Mouse (Mus musculus): Measurements from ENCODE around the gene Gm36210.

Gene Gm36210

GRCm38 (mm10) chr7:4906466-4906950 lies at the start of gene Gm36210:
TSS of gene Gm36210 (minus strand) at chr7:4906516.
- DNase-seq (ENCODE audit: low spot score) = no peak

- DNase-seq (ENCODE audit: low spot score) = no peak
These were observed 47.6 kb upstream of the Gm36210 start for GRCm38 (mm10) chr7:4953815-4954445.

GRCm38 (mm10) chr7:4950561-4951342 lies 44.4 kb upstream of the Gm36210 start:
- DNase-seq (ENCODE audit: low spot score) = no peak

GRCm38 (mm10) chr7:4948386-4948785 lies 42.1 kb upstream of the Gm36210 start:
- DNase-seq (ENCODE audit: low spot score) = no peak

GRCm38 (mm10) chr7:4947855-4948254 lies 41.5 kb upstream of the Gm36210 start:
- no peak for DNase-seq (ENCODE audit: low spot score)

GRCm38 (mm10) chr7:4943223-4943815 lies 37.0 kb upstream of the Gm36210 start:
- DNase-seq (ENCODE audit: low spot score) = peak; percentile 94

- no peak for DNase-seq (ENCODE audit: low spot score)
These were observed 36.4 kb upstream of the Gm36210 start for GRCm38 (mm10) chr7:4942673-4943072.

GRCm38 (mm10) chr7:4940068-4940479 lies 33.8 kb upstream of the Gm36210 start:
- DNase-seq (ENCODE audit: low spot score) = no peak

GRCm38 (mm10) chr7:4938456-4938855 lies 32.1 kb upstream of the Gm36210 start:
- no peak for DNase-seq (ENCODE audit: low spot score)

- no peak for DNase-seq (ENCODE audit: low spot score)
These were observed 31.1 kb upstream of the Gm36210 start for GRCm38 (mm10) chr7:4937392-4937791.

GRCm38 (mm10) chr7:4936832-4937231 lies 30.5 kb upstream of the Gm36210 start:
- DNase-seq (ENCODE audit: low spot score) = no peak

- DNase-seq (ENCODE audit: low spot score) = no peak
These were observed 28.0 kb upstream of the Gm36210 start for GRCm38 (mm10) chr7:4934160-4934914.

GRCm38 (mm10) chr7:4933103-4933502 lies 26.8 kb upstream of the Gm36210 start:
- no peak for DNase-seq (ENCODE audit: low spot score)

GRCm38 (mm10) chr7:4928323-4928722 lies 22.0 kb upstream of the Gm36210 start:
- DNase-seq (ENCODE audit: low spot score) = no peak

- DNase-seq (ENCODE audit: low spot score) = no peak
These were observed 21.4 kb upstream of the Gm36210 start for GRCm38 (mm10) chr7:4927711-4928110.

GRCm38 (mm10) chr7:4926849-4927248 lies 20.5 kb upstream of the Gm36210 start:
- no peak for DNase-seq (ENCODE audit: low spot score)

GRCm38 (mm10) chr7:4925441-4926381 lies 19.4 kb upstream of the Gm36210 start, which contains the start of gene Ssc5d:
TSS of gene Ssc5d (plus strand) at chr7:4925785.
- no peak for DNase-seq (ENCODE audit: low spot score)

GRCm38 (mm10) chr7:4924891-4925301 lies 18.6 kb upstream of the Gm36210 start:
- no peak for DNase-seq (ENCODE audit: low spot score)

- DNase-seq (ENCODE audit: low spot score) = no peak
These were observed 18.2 kb upstream of the Gm36210 start for GRCm38 (mm10) chr7:4924483-4924882.

GRCm38 (mm10) chr7:4923586-4924364 lies 17.5 kb upstream of the Gm36210 start:
- no peak for DNase-seq (ENCODE audit: low spot score)
